Mouse (Mus musculus) G1E-ER4 (cell line): ENCODE results near the gene Siva1. TPM values are rescaled to one million over a fixed set of nuclear protein-coding genes. Genes with fewer than 3 reads are reported as not detected.

Experiments used
- GATA1 ChIP-seq: IDR thresholded peaks from one replicate; pipeline ENCODE4 v1.8.0; 2012; ENCODE audit warnings: low read length, inconsistent platforms
- polyA plus RNA-seq: library from polyadenylated mRNA; stranded (reverse); fragments of >175 nt; gene quantifications from 2 replicates; pipeline ENCODE4 v1.2.3, GENCODE M21; 2012

The Siva1 gene
- polyA plus RNA-seq, result 75.4 and 87.3 TPM in 2 replicates

DNA sequence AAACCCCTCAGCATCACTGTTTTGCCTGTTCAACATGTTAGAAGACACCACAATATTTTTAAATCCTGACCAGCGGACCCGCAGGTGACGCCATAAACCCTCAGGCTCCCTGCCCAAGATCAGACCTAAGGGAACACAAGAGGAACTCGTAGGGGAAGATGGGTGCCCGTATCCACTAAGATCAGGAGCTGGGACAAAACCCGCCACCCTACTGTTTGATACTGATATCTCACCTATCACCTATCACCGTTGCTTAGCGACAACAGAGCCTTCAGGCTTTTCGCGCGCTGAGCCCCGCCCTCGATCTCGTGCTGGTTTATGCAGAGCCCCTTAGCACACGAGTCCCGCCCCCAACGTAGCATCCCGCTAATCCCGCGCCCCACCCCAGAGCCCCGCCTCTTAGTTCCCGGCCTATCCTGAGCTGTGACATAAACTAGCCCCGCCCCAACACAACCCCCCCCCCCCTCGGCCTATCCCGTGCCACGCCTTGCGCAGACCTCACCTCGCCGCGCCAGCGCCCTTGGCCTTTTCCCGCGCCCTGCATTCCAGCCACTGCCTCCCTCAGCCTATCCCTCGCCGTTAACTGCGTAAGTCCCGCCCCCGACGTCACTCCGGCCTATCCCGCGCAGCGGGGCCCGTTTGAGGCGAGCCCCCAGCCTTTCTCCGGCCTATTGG lies at the start of gene Siva1:
Gene Siva1, plus strand, starts transcription at position 500 of the 675 bp plus-strand sequence.
- no peak for TF ChIP-seq GATA1

DNA sequence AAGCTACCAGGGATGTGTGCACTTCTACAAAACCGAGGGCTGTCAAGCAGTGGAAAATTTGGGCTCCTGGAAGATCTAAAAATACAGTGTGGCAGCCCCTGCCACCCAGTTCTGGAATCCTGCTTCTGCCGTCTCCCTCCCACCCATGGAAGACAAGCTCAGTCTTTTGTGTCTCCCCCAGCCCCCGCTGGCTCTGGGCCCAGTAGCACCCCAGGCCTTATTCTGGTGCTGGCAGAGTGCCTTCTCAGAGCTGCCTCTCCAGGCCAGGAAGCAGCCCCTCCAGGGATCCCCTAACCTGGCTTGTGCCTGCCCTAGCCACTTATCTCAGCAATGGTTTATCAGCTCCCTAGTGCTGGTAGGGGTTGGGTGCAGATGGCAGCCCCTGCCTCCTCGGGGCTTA lies 49.5 kb upstream of the Siva1 start:
- TF ChIP-seq GATA1, result no peak

- TF ChIP-seq GATA1, result no peak
Measured at GRCm38 (mm10) chr12:112595626-112596025, 48.9 kb upstream of the Siva1 start.

GRCm38 (mm10) chr12:112596454-112596853 lies 48.0 kb upstream of the Siva1 start:
- TF ChIP-seq GATA1, result no peak

DNA sequence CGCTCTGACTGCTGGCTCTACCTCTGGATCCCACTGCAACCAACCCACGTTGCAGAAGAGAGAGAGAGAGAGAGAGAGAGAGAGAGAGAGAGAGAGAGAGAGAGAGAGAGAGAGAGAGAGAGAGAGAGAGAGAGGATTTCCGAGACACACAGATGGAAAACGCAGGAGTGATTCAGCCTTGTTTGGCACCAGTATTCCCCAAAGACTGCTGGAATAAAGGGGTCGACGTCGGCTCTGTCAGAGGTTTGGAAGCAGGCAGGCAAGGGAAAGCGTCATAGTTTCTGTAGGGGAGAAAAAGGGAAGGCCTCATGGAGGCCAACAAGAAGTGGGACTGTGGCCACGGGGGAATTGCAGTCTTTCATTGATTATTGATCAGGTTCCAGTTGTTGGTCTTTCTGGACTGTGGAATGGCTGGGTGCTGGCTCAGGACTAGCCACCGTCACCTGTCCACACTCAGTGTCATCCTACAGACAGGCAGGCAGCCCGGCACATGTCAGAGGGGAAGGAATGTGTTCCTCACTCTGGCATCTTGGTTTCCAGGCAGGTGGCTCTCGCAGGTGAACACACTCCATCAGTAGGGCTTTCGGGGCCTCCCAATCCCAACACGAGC lies 47.5 kb upstream of the Siva1 start:
- no peak for TF ChIP-seq GATA1

DNA sequence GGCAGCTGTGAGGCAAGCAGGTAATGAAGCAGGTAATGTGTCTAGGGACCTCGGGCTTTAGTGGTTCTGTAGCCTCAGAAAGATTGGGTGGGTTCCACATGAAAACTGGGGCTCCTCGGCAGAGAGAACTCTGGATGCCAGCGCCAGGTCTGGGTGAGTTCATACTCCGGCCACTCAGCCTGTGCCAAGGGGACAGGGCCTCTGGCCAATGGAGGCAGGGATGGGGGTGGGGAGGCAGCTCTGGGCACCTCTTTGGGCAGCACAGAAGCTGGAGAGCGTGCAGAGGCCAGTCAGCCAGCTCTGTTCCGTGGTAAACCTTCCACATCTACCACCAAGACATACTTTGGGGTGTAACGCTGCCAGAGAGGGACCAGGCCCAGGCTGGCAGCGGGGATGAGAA lies 46.9 kb upstream of the Siva1 start:
- no peak for TF ChIP-seq GATA1

DNA sequence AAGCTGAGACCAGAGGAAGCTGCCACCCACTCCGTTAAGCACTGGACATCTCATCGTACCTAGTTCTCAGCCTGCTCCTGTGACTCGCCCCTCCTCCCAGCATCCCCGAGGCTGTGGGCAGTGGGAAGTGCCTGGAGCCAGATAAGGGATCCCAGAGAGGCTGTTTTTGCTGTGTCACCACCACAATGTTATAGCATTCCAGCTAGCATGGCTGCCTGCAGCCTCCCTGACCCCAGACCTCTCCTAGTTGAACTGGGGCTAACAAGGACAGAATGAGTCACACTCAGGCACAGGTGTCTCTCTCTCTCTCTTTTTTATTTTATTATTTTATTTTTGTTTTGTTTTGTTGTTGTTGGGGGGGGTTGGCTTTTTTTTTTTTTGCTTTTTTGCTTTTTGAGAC lies 45.3 kb upstream of the Siva1 start:
- TF ChIP-seq GATA1, result peak; percentile 62

DNA sequence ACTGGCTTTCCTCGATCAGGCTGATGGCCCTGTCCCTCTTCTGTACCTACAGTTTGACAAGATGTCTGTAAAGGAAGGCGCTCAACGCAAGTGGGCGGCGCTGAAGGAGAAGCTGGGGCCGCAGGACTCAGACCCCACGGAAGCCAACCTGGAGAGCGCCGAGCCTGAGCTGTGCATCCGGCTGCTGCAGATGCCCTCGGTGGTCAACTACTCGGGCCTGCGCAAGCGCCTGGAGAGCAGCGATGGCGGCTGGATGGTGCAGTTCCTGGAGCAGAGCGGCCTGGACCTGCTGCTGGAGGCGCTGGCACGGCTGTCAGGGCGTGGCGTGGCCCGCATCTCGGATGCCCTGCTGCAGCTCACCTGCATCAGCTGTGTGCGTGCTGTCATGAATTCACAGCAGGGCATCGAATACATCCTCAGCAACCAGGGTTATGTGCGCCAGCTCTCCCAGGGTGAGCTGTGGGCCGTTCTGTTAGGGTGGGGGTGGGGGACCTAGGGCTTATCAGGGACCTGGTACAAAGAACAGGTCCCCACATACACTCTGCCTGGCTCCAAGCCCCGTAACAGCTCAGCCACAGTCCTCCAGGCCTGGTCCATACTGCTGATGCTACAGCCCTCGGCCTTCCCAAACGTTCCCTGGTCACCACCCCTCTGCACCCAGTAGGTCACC lies 44.4 kb upstream of the Siva1 start:
- no peak for TF ChIP-seq GATA1

GRCm38 (mm10) chr12:112604022-112604421 lies 40.5 kb upstream of the Siva1 start:
- no peak for TF ChIP-seq GATA1

GRCm38 (mm10) chr12:112604709-112605649 lies 39.5 kb upstream of the Siva1 start:
- no peak for TF ChIP-seq GATA1

- no peak for TF ChIP-seq GATA1
Measured at GRCm38 (mm10) chr12:112605766-112606165, 38.7 kb upstream of the Siva1 start.

- TF ChIP-seq GATA1, result no peak
Measured at GRCm38 (mm10) chr12:112606998-112607397, 37.5 kb upstream of the Siva1 start.

- no peak for TF ChIP-seq GATA1
Measured at GRCm38 (mm10) chr12:112609031-112609430, 35.4 kb upstream of the Siva1 start.

DNA sequence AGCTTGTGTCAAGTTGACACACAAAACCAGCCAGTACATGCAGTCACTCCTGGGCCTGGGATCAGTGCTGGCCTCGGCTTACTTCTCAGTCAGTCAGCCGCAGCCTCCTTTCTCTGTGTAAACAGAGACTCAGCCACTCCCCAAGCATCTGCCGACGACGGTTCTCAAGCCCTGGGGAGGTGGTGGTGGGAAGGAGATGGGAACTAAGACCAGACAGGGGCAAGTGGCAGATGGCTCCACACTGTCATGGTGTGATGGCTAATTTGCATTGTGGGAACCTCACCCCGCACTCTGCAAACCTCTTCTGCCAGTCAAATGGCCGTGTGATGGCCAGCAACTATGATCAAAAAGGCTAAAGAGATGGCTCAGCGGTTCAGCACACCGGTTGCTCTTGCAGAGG lies 27.8 kb upstream of the Siva1 start:
- TF ChIP-seq GATA1, result no peak

DNA sequence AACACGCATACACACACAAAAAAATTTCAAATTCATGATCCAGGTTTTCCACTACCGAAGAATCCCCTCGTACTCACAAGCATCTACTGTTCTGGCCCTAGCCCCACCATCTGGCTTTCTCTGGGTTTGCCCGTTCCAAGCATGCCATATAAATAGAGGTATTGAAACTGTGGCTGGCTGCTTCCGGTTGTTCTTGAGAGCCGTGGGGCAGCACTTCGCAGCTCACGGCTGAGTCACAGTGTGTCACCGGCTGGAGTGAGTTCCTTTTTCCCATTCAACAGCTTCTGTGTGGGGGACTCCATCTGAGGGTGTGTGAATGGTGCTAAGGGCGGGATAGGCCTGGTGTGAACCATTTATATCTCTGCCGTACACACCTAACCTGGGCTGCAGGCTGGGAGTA lies 27.3 kb upstream of the Siva1 start:
- TF ChIP-seq GATA1, result no peak
